Mouse (Mus musculus) ES-CJ7 (cell line): Measurements from ENCODE around the gene Krtap15.

ENCODE experiments used
- DNase-seq: peaks from one replicate; pipeline ENCODE4 v3.0.0; 2011; ENCODE audit warnings: low read depth, low spot score

Krtap15 gene

DNA sequence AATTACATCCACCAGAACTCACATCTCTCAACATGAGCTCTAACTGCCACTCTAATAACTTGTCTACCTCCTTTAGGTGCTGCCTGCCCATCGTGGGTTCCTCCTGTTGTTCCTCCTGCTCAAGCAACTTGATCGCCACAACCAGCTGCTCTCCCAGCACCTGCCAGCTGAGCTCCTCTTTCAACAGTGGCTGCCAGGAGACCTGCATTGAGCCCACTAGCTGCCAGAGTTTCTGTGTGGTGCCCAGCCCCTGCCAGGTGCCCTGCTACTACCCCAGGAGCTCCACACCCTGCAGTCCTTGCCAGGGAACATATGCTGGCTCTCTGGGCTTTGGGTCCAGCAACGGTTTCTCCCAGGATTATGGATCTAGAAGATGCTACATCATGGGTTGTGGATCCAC is at the start of gene Krtap15:
Gene Krtap15, plus strand, starts transcription at position 150 of the 400 bp plus-strand sequence.
- DNase-seq: no peak

DNA sequence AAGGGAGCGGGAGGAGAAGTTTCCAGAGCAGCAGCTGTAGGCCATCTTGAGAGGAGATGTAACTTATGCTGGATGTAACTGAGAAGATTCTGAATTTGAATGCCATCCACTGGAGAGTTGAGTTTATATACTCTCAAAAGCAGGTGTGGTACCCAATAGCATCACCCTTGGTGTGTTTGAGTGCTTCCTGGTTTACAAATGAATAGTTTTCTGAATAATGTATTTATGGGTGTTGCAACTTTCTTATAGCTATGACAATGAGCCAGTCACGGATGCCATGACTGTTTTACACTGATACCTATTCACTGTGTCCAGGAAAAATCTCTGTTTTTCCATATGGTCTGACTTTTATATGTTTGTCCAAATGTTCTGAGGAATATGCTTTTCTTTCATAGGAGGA is 45.9 kb upstream of the Krtap15 start, which contains the start of gene 2310057N15Rik:
Gene 2310057N15Rik, minus strand, starts transcription at position 101 of the 400 bp plus-strand sequence.
- no peak for DNase-seq

DNA sequence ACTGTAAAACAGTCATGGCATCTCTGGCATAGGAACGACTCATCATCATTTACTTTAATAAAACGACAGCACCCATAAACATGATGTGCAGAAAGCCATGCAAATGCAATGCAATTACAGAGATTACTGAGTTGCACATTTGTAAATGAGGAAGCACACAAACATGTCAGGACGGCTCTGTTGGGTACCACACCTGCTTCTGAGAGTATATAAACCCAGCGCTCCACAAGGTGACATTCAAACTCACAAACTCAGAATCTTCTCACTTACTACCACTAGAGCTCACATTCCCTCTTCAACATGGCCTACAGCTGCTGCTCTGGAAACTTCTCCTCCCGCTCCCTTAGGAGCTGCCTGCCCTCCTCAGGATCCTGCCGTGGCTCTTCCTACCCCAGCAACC is 42.4 kb upstream of the Krtap15 start, which contains the start of gene Gm5965:
Gene Gm5965, plus strand, starts transcription at position 301 of the 400 bp plus-strand sequence.
- DNase-seq: no peak

DNA sequence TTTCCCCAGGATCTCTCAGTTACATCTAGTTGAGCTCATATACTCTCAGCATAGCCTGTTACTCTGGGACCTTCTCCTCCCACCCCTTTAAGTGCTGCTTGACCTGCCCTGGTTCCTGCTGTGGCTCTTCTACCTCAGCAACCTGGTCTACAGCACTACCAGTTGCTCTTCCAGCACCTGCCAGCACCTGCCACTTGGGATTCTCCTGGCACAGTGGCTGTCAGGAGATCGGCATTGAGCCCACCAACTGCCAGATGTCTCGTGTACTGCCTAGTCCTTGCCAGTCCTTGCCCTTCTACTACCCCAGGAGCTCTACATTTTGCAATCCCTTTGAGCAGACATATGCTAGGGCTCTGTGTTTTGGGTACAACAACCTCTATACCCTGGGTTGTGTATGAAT is 33.2 kb upstream of the Krtap15 start:
- no peak for DNase-seq

DNA sequence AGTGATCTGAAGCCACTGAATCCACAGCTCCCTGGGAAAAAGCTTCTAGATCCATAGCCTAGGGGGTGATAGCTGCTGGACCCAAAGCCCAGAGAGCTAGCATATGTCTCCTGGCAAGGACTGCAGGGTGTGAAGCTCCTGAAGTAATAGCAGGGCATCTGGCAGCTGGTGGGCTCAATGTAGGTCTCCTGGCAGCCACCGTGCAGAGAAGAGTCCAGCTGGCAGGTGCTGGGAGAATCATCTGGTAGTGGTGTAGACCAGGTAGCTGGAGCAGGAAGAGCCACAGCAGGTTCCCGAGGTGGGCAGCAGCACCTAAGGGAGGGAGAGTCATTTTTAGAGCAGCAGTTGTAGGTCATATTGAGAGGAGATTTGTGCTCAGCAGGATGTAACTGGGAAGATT is 8.2 kb upstream of the Krtap15 start, which contains the start of gene Gm20741:
Gene Gm20741, minus strand, starts transcription at position 394 of the 400 bp plus-strand sequence.
- no peak for DNase-seq

DNA sequence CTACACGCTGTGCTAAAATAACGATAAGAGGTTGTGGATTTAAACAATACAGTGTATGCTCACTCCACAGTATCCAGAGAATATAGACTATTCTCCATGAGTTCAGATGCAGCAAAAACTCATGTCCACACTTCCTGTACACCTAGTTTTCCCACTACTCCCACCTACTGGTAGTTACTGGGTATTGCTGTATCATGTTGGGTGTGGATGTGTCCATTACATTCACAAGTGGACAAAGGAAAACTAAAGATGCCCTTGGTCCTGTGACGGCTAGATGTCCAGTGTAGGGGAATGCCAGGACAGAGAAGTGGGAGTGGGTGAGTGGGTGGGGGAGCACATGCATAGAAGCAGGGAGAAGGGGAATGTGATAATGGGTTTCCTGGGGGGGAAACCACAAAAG is 3.7 kb downstream of the Krtap15 start:
- DNase-seq: peak; percentile 66

DNA sequence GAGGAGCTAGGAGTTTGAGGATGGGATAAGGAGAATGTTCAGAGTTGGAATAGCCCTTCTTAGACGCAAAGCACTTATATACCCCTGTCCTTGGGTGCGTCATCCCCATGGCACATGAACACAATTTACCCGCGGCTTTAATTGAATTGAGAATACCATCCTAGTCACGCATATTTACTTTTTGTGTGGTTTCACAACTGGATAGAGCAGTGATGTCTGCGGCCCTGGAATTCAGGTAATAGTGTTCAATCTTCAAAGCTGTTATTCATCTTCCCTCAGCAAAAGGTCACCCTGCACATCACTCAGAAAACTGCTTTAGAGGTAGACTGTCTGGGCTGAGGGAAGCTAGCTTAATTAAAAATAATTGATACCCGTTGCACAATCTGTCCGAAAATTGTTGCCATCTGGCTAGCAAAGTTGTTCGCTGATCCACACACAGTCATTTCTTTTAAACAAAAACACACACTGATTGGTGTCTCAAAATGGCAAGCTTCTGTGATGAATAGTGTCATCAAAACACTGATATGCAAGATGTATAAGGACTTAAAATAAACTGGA is 6.2 kb downstream of the Krtap15 start, which contains the start of gene Krtap14:
Gene Krtap14, minus strand, starts transcription at position 51 of the 558 bp plus-strand sequence.
- DNase-seq: no peak

DNA sequence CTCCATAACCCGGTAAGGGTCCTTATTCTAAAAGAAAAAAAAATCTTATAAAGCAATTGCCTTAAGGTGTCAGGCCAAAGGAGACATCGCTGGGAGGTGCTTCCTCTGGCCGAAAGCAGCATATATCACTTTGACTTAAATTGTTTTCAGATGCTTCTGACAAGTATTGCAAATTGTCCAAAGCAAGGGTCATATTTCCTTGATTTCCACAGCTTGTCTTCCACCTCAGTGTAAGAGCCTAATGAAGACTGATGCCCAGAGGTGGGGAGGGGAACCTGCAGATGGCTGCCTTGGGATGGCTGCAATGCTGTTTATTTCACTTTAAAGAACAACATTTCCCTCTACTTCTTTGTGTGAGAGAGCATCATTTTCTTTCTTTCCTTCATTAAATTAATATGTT is 7.0 kb downstream of the Krtap15 start:
- no peak for DNase-seq

DNA sequence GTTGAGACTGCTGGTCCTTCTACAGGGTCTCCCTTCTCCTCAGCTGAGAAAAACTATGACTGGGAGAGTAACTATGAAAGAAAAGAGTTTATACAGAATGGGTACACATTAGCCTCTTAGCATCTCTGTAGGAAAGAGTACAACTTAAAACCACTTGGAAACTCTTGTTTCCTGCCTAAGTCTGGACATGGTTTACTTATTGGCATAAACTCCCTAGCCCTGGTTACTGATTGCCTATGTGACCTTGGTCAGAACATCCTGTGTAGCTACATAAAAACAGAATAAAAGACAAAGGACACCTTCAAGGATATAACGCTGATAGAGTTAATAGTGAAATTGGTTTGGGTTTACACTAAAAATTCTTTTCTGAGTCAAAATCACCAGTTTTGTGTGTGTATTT is 27.3 kb downstream of the Krtap15 start:
- DNase-seq: no peak

DNA sequence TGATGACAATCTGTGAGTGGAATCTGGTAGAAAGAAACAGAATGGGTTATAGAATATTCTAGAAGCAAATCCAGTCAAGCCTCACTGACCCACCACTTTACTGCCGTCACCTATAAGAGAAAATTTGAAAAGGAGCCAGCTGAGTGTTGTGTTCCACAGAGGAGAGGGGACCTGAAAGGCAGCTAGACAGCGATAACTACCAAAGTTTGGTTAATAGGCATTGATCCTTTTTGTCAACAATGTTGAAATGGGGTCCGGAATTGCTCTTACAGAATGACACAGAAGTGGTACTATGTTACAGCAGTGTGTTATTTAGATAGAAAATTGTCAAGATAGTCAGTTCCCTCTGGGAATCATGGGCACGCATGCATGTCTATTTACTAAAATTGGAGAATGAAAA is 28.5 kb downstream of the Krtap15 start:
- DNase-seq: no peak

DNA sequence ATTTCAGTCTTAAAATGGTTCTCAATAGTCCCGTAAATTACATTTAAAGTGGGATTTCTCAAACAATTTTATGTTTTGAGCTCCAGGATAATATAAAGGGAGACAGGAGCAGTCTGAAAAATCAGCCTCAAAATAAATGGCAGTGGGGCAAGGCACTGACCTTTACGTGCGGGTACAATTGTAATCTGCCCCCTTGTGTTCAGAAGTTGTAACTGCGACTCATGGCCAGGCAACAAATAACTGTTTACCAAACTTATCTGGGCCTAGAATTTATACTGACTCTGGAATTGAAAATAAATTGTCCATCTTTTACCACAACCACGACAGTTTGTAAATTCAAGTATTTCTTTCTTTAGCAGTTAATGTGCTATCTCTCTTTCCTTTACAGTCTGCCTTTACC is 31.4 kb downstream of the Krtap15 start:
- DNase-seq: peak; percentile 47

DNA sequence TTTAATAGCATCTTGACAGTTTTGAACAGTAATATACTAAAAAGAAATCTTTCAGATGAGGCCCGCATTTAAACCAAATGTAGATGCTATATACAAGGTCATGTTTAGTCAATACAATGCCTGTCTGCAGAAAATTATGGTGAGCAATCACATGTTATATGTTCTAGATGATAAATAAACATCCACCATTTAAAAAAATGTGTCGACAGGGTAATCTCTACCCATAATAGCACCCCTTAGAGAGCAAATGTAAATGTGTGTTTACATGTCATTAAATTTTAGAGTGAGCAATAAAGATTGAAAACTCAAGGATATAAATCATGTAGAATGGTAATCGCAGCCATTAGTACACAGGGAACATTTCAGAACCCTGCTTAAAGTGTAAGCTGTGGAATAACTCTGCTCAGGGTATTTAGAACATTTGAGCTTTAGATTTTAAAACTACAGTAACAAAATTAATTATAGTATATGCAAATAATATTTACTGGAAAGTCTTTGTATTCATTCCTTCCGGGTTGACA is 44.9 kb downstream of the Krtap15 start:
- no peak for DNase-seq

DNA sequence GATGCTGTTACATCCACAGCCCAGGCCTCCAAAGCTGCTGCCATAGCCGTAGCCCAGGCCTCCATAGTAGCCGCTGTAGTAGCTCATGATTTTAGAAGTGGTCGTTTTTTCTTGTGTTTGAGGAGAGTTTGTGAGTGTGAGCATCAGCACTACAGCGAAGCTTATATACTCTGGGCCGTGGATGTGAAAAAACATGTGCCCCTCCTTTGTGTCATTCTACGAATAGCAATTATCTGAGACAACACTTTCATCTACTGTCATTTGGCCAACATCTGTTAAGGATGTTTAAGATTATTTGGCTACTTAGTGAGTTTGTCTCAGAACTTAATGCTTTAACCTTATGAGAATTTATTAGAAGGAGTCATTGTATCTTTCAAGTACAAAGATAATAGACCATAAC is 49.3 kb downstream of the Krtap15 start, which contains the start of gene Krtap19-1:
Gene Krtap19-1, minus strand, starts transcription at position 101 of the 400 bp plus-strand sequence.
- DNase-seq: no peak

DNA sequence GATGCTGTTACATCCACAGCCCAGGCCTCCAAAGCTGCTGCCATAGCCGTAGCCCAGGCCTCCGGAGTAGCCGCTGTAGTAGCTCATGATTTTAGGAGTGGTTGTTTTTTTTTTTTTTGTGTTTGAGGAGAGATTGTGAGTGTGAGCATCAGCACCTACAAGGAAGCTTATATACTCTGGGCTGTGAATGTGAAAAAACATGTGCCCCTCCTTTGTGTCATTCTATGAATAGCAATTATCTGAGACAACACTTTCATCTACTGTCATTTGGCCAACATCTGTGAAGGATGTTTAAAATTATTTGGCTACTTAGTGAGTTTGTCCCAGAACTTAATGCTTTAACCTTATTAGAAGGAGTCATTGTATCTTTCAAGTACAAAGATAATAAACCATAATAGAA is 54.2 kb downstream of the Krtap15 start, which contains the start of gene Krtap19-2:
Gene Krtap19-2, minus strand, starts transcription at position 101 of the 400 bp plus-strand sequence.
- DNase-seq: no peak

DNA sequence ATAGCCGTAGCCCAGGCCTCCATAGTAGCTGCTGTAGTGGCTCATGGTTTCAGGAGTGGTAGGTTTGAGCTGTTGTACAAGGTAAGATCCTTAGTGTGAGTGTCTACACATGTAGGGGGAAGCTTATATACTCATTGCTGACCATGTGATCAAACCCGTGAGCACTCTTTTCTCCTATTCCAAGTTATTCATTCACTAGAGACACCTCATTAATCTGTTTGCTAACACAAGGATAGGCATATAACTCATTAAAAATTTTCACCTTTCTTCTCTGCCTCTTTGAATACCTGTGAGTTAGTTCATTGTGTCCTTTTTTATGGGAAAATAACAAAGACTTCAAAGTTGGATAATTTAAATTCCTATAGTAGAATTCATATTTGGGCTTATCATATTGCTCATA is 57.9 kb downstream of the Krtap15 start, which contains the start of gene Krtap19-3:
Gene Krtap19-3, minus strand, starts transcription at position 101 of the 400 bp plus-strand sequence.
- no peak for DNase-seq
